Mouse (Mus musculus): Measurements from ENCODE around the gene BC030867.

Gene BC030867

DNA sequence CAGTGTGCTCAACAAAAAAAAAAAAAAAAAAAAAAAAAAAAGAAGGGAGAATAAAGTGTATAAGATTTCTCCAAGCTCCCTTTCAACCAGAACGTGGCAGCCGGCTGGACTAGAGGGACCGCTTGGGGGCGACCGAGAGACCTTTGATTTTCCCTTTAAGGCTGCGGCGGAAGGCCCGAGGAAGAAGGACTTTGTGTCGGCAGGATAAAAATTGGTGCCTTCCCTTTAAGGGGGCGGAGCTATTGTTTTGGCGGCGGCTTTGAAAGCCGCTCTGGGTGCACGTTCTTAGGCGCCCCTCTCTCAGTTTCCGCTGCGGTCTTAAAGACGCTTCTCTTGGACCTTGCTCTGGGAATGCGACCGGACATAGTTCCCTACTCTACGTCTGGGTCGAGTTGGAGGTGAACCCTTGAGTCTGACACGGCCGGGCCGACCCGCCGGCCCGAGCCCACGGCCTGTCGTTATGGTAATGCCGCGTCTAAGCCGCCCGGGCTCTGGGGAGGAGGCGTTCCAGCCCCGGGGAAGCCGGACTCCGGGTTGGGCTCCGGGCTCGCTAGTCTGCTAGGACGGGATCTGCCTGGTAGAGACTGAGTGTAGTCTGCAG is at the start of gene BC030867:
Gene BC030867 (plus strand): TSS at position 253 of the 601 bp plus-strand sequence.
- peak; percentile 83 for DNase-seq (ENCODE audit: low spot score)

DNA sequence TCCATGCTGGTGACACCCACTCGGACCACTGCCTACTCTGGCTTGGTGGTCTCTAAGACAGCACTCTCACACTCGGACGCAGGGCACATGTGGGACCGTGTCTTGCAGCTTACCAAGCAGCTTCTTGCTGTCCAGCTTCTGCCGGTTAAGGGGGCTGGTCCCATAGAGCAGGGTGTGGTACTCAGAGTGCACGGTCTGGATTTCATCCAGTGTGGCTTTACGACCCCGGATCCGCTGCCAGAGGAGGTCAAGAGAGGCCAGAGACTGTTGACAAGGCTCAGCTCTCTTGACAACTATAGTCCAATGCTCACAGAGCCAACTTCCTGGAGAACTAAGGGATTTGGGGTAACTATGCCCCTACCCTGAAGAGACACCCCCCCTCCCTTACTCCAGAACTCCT is 48.8 kb upstream of the BC030867 start:
- no peak for DNase-seq (ENCODE audit: low spot score)

DNA sequence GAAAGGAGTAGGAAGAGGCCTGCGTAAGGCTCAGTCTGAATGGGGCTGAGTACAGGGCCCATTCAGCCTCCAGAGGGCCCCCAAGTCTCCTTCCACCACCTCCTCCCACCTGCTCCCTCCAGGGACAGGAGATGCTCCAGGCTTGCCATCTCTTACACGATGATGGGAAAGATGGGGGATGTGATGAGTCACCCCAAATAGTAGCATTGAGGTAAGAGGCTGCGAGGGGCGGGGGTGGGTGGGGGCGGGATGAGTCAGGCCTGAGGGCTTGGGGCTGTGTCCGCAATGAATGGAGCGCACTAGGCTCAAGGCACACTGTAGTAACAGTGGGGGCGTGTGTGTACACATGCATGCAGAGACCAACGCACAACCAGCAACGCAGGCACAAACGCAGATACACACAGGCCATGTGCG is 47.3 kb upstream of the BC030867 start:
- no peak for DNase-seq (ENCODE audit: low spot score)

DNA sequence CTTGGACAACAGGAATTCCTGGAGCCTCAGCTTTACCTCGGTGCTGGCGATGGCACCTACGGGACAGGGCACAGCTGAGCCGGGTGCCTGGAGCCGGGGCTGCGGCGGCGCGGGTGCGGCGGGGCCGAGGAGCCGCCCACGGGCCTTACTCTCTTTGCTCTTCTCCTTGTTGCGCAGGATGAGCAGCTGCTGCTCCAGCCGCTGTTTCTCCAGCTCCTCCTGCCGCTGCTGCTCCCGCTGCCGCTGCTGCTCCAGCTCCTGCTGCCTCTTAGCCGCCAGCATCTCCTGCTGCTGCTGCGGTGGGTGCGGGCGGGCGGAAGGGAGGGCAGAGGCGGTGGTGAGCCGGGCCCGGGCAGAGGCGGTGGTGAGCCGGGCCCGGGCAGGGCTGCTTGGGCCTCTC is 42.2 kb upstream of the BC030867 start:
- no peak for DNase-seq (ENCODE audit: low spot score)

DNA sequence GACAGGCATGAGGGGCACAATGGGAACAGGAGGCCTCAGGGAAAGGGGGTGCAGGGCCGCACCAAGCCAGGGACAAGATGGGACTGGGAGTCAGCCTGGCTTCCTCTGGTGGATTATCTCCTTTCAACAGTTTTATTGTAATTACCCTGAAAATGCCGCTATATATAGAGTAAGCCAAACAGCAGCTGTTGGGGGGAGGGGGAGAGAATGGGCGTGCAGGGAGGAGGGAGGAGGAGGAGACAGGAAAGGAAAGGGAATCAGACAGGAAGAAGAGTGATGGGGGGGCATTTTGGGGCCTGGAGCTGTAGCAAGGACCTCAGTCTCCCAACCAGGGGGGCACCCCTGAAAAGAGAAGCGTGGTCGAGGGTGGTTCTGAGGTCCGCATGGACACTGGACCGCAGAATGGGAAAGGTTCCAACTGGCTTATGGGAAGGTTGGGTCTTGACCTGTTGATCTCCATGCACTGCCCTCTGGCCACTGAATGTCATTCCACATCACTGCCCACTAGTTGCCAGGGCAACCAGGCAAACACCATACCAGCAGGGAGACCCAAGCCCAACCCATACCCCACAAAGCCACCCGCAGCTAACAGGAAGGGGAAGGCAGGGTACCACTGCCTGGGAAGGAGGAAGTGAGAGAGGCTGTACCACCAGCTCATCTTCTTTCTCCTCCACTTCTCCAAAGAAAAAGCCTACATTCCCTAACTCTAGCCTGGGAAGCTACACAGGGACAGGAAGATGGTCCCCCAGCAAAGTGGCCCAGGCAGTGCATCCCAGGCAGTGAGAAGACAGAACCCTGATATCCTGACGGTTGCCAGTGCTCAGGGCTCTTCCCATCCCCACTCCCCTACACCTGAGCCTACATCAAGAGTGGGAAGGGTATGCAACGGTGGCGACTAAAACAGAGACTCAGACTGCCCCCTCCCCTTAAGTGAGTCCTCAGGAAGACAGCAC is 40.6 kb upstream of the BC030867 start:
- no peak for DNase-seq (ENCODE audit: low spot score)

DNA sequence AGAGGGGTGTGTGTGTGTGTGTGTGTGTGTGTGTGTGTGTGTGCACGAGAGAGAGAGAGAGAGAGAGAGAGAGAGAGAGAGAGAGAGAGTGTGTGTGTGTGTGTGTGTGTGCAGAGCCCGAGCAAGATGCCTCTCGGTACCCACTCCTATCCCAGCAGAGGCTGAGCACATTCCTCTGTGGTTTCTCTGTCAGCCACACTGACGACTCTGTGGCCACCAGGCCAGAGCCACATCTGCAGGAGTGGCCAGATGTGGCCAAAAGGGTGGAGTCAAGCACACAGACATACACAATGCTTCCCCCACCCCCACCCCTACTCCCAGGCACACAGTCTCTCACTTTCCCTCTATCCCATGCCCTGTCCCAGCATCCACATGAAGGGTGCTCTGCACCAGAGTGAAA is 39.8 kb upstream of the BC030867 start:
- DNase-seq (ENCODE audit: low spot score): no peak

DNA sequence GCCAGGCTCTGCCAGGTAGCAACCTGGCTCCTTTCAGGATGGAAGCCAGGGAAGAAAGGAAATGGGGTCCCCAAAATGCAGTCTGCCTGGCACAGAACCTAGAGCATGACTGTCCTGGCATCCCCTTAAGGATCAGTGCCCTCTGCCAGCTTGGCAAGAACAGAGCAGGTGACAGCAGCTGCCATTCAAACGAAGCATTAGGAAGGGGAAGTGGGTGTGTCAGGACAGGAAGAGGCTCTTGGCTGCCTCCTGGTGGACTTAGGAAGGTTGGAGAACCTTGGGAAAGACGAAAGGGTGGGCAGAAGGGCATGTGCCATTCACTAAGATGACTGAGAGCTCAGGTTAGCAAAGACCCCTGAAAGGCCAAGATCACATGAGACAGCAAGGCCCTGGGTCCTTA is 38.9 kb upstream of the BC030867 start:
- DNase-seq (ENCODE audit: low spot score): no peak

DNA sequence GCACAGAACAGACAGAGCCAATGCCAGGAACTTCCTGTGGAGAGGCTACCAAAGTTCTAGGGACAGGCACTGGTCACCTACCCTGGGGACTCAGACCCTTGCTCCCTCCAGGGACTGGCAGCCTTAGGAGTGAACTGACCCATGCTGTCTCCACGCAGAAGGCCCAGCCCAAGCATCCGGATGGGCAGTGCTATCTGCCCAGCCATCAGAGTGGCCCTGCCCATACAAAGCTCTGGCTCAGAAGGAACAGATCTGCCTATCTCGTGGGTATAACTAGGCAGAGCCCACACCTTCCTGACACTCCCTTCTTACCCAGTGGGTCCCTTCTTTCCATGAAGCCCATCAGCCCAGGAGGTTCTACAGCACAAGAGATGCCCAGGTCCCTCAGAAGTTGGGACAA is 38.5 kb upstream of the BC030867 start:
- no peak for DNase-seq (ENCODE audit: low spot score)

DNA sequence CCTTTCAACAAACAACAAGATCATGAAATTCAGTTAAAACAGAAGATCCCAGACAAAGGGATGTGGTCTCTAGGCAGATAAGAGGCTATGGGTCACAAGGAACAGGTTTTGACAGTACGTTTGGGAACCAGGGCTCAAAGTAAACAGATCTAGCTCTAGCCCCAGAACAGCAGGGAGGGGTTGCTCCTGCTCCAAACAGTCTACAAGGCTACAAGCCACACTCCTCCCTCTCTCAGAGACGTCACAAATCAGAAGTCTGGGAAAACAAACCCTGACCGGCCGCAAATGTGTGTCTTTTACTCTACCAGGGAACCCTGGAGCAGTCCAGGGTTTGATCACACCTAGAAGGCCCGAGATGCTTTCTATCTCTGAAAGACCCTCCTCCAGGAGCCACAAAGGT is 37.7 kb upstream of the BC030867 start:
- DNase-seq (ENCODE audit: low spot score): no peak

DNA sequence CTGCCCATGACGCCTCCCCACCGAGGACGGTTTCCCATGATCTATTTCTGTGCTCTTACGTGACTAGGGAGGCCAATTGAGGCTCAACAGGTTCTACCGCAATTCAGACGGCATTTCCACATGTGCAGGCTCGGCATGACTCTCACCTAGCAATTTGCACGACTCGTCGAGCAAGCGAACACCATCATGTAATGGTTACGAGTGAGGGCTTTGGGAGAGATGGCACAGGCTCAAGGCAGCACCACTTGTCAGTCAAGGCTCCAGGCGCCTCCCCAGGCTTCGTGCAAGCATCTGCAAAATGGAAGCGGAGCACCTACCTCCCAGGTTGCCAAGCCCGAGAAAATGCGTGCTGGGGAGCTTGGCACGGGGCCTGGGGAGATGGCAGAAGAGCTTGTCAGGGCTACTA is 36.7 kb upstream of the BC030867 start:
- DNase-seq (ENCODE audit: low spot score): no peak

DNA sequence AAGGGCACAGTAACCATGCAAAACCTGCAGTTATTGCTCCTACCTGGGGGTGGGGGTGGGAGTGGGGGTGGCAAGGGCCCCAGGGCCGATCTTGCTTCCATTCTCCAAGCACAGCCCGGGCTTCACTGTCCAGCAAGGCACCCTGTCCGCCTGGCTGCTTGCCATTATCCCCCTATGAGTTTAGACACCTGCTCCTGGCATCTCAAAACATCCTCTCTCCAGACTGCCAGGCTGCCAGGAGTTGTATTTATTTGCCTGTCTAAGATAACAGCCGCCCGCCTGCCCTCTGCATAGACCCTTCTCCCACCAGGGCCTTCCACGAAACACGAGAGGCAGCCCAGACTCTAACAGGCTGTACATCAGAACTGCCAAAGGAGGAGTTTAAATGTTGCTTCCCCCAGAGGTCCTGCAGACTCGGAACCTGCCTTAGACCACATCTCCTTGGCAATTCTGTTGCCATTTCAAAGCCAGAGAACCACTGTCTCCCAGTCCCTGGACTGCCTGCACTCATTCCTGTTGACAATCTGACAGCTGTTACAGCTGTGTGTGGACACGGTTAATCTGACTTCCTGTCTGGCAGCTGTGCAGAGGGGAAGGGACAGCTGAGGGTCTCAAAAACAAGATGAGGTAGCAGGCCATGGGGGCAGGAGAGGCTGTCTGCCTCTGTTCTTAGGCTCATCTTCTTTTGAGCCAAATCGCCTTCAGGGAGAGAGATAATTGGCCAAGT is 34.1 kb upstream of the BC030867 start:
- DNase-seq (ENCODE audit: low spot score): no peak

DNA sequence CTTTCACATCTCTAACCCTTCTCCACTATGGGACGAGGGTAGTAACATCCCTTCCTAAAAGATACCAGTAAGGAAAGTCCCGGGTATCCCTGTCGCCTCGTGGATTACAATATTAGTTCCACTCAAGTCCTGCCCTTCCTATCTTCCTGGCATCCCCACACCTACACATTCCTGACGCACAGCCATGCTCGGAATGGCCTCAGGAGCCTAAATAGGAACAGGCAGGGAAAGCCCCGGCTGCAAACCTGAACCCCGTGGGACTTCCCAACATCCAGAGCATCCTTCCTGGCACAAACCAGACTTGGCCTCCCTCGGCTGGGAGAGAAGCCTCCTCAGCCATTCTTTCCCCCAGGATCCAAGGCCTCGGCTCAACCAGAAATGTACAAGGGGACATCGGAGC is 33.2 kb upstream of the BC030867 start:
- DNase-seq (ENCODE audit: low spot score): no peak

DNA sequence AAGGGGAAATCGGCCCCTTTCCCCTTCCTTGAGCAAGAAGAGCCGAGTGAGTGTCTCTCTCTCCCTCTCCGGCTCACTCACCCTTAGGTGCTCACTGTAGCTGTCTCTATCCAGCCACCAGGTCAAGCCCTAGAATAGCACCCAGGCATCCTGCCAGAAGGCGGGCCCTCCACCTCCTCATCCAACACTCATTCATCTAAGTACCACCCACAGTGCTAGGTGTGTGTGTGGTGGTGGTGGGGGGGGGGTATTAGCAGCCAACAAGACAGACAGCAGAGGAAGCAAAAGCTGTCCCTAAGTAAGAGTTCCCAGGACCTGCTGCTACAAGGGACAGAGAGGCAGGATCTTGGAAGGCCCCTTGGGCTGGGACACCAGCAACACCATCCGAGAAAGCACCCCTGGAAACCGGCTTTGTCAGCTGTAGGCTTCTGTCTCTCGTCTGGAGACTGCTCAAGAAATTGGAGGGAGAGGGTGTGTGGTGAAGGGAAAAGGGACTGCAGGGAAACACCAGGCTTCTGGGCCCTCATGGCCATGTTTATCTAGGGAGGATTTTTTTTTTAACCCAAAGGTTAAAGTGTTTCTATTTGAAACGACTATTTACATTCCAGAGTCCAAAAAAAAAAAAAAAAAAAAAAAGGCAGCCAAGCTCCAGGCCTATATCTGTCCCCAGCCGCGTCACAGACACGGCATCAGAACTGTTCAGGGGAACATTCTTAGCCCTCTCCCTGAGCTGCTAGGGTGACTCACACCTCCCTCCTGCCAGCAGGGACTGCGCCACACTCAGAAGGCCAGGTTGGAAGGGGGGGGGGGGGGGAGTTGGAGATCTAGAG is 32.4 kb upstream of the BC030867 start:
- no peak for DNase-seq (ENCODE audit: low spot score)

DNA sequence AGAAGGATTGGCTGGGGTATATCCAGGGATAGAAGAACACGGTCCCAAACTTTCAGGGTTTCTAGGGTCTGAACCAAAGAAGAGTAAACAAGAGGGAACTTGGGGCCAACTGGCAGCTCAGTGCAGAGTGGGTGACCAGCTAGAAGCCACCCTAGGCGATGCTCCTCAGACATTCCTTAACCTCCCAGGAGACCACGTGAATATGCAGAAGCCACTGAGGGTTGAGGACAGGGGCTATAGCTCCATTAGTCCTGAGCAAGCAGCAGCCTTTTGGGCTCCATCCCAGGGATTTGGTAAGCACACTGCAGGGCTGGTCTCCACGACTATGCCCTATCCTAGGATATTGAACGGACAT is 31.8 kb upstream of the BC030867 start:
- no peak for DNase-seq (ENCODE audit: low spot score)

DNA sequence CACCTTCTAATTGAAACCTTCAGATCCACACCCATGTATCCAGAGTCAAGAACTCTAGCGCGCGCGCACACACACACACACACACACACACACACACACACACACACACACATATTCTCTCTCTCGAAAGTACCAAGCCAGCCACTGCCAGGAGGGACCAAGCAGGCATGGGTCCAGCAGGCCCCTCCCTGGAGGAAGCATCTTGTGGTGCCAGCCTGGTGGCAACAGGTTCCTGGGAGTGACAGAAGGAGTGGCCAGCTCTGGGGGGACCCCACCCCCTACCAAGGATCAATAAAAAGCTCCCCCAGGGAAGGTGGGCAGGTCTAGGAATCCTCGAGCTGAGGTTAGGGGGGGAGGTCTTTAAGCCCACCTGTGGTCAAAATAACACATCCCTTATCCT is 31.3 kb upstream of the BC030867 start:
- DNase-seq (ENCODE audit: low spot score): no peak

DNA sequence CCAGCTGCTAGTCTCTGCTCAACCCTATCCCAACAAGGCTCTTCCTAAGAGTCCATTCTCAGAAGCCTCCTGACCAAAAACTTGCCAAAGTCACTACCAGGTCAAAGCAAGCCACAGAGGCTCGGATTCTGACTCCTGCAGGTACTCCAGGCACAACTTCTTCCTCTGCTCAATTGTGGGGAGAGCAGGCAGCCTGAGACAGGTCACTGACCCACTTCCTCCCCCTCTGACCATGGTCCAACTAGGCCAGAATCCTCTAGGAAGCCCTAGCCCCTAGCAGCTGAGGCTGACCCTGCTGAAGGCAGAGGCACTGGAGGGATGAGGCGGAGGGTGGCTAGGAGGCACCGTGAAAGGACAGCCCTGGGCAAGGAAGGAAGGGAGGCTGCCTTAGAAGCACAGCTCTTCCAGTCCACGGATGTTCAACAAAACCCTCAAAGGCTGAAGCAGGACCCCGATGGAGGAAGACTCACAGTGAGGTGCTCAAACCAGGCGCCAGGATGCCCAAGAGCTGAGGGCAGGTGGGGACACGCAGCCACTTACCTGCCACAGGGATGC is 30.7 kb upstream of the BC030867 start:
- DNase-seq (ENCODE audit: low spot score): no peak

DNA sequence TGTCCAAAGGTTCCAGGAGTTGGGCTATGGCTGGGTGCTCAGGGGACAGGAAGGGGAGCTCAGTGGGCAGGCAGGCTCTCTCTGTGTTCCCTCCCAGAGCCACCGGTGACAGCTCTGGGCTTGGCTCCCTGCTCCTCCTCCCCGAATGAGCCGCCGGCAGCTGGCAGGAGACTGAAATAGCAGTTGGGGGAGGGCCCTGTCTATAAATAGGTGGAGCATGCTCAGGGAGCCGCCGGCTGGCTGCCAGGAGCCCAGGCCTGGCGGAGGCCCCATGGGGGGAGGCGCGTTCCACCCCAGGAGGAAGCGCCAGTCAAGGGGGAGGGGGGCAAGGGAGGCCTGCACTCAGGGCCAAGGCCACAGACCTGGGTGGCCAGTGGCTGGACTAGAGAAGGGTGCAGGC is 29.9 kb upstream of the BC030867 start:
- DNase-seq (ENCODE audit: low spot score): peak; percentile 95

DNA sequence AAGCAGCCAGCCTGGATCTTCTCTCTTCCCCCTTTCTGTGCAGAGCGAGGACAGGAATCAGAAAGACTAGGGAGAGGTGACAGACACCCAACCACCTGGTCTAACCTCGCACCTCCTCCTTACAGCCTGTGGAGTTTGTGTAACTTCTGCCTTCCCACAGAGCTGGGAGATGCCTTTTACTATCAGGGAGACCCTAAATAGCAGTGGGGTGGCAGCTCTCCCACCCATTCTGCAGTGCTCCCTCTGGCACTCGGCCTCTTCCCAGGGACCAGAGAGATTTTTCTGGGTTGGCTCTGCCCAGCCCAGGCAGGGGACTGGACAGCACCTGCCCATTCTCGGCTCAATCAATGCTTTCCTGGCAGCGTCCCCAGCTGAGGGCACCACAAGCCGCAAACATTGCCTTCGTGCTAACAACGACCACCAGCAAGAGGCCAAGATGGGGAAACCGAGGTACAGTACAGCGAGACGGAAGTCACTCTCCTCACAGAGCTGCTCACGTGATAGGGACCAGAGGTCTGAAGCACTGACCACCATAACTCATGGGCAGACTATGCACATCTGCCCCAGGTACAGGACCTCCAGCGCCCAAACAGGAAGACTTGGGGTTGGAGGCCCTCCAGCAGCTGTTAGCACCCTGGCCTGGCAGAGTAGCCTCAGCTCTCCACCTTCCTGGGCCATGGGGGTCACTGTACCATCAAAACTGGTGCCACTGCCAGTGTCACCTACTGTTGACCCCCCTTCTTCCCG is 29.3 kb upstream of the BC030867 start:
- no peak for DNase-seq (ENCODE audit: low spot score)

DNA sequence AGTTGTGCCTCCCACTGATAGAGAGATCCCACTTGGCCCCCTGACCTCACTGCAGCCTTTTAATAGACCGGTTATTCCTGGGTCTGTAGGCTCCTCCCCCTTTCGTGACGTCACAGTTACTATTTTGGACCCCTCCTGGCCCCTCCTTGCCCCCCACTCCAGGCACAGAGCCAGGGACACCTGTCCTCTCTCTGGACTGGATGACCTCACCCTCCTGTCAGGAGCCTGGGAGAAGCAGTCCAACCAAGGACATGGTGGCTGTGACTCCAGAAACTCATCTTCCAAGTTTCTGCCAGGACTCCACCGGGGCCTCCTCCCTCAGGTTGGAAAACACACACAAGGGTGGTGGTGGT is 28.7 kb upstream of the BC030867 start:
- DNase-seq (ENCODE audit: low spot score): no peak

DNA sequence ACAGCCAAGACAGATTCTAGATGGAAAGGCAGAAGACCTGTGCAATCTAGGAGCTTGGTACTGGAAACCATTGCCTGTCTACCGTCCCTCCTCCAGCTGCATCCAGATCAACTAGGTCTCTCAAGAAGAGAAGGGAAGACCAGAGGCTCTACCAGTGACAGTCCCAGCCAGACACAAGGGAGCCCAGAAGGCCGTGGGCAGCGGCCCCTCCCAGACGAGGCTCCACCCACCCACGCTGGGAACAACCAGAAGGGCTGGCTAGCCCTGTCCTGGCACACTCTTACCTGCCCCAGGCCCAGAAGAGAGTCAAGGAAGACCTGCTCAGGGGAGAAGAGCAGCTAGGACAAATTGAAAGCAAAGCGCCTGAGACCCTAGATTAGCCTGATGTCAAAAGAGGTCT is 28.2 kb upstream of the BC030867 start:
- DNase-seq (ENCODE audit: low spot score): no peak

Data from layer of hippocampus, adult 9-10 months (tissue).